Mouse (Mus musculus) hindbrain, embryonic 14.5 days (tissue): ENCODE measurements around the gene Lpar2. TPM values are rescaled to one million over a fixed set of nuclear protein-coding genes. Genes with fewer than 3 reads are reported as not detected.
A peak's percentile ranks its signal among the peaks of the same experiment; 100 is the strongest.

Experiments
- ATAC-seq: fragments of 200-750 bp; cut with Nextera tagmentation; 2 replicates; pipeline ENCODE4 v1.8.0; 2017; ENCODE audit warnings: moderate number of reproducible peaks, mild to moderate bottlenecking, moderate TSS enrichment, moderate library complexity; ENCODE audit not compliant: low FRiP score
- DNase-seq: peaks from one replicate; pipeline ENCODE4 v3.0.0-alpha.2; 2015; ENCODE audit warnings: low spot score
- H3K27ac ChIP-seq: fragments of 300-500 bp; sonication (generic); 2 replicates; pipeline ENCODE4 v1.5.1; 2014; ENCODE audit warnings: mild to moderate bottlenecking, moderate library complexity
- H3K27me3 ChIP-seq: fragments of 300-500 bp; sonication (generic); 2 replicates; pipeline ENCODE4 v1.6.1; 2014; ENCODE audit warnings: mild to moderate bottlenecking, low read length, mixed read lengths; ENCODE audit not compliant: control insufficient read depth, insufficient read depth
- H3K36me3 ChIP-seq: fragments of 300-500 bp; sonication (generic); replicated peaks from 2 replicates; pipeline ENCODE4 v1.6.1; 2014; ENCODE audit not compliant: control insufficient read depth, insufficient read depth
- H3K4me1 ChIP-seq: fragments of 300-500 bp; sonication (generic); replicated peaks from 2 replicates; pipeline ENCODE4 v1.6.1; 2014; ENCODE audit warnings: antibody characterized with exemption, low read length, mixed read lengths; ENCODE audit not compliant: control insufficient read depth, insufficient read depth
- H3K4me2 ChIP-seq: fragments of 300-500 bp; sonication (generic); replicated peaks from 2 replicates; pipeline ENCODE4 v1.6.1; 2014; ENCODE audit warnings: mild to moderate bottlenecking, moderate library complexity
- H3K4me3 ChIP-seq: fragments of 300-500 bp; sonication (generic); replicated peaks from 2 replicates; pipeline ENCODE4 v1.5.1; 2014; ENCODE audit warnings: mild to moderate bottlenecking, low read length
- H3K9ac ChIP-seq: fragments of 300-500 bp; sonication (generic); 2 replicates; pipeline ENCODE4 v1.6.1; 2014
- H3K9me3 ChIP-seq: fragments of 300-500 bp; sonication (generic); 2 replicates; pipeline ENCODE4 v1.6.1; 2016; ENCODE audit warnings: low read length; ENCODE audit not compliant: control insufficient read depth
- WGBS: fragments of 180-500 bp; shearing (Covaris S2); extraction: QIAGEN DNeasy Blood & Tissue Kit; methylation state at CpG from one replicate; pipeline ENCODE4 v1.1.7; 2014; 5-methylcytosine and 5-hydroxymethylcytosine counted together
- polyA plus RNA-seq: library from polyadenylated mRNA; unstranded; fragments of >200 nt; fragmentation: Nextera tagmentation; extraction: Ambion mirVana; gene quantifications from 2 replicates; pipeline ENCODE4 v1.2.1, GENCODE M21; 2014

Lpar2 gene
- 0.99 and 1.6 TPM in 2 replicates for polyA plus RNA-seq

GRCm38 (mm10) chr8:69822386-69823191 lies at the start of gene Lpar2:
Gene Lpar2, plus strand, starts transcription at chr8:69822429.
- DNase-seq (peak; percentile 69), ATAC-seq (peak; percentile 74)
- WGBS = 1% methylated on average over 31 of the region's 35 CpGs
- Histone ChIP-seq H3K4me2 (peak within 1 kb of the TSS; percentile 70), H3K27ac (peak within 1 kb of the TSS; percentile 74), H3K9ac (peak within 1 kb of the TSS; percentile 78), H3K36me3 (peaks cover 45% of the 10 kb centered on the region), H3K9me3 (no peaks in the 10 kb centered on the region), H3K4me3 (peak within 1 kb of the TSS; percentile 58), H3K4me1 (peaks cover 30% of the 10 kb centered on the region), H3K27me3 (no peaks in the 10 kb centered on the region)

GRCm38 (mm10) chr8:69774503-69775148 lies 47.6 kb upstream of the Lpar2 start, which contains the start of gene Gm20422:
Gene Gm20422, minus strand, starts transcription at chr8:69774886.
- H3K27me3 ChIP-seq = no peaks in the 10 kb centered on the region
- under 1% methylated on average over 41 of the region's 41 CpGs for WGBS
- peaks cover 21% of the 10 kb centered on the region for H3K4me1 ChIP-seq
- H3K27ac ChIP-seq = peak within 1 kb of the TSS; percentile 99
- H3K4me2 ChIP-seq = peak within 1 kb of the TSS; percentile 79
- peak within 1 kb of the TSS; percentile 71 for H3K4me3 ChIP-seq
- ATAC-seq (peak; percentile 99), DNase-seq (peak; percentile 95)
- peak within 1 kb of the TSS; percentile 80 for H3K9ac ChIP-seq
- no peaks in the 10 kb centered on the region for H3K36me3 ChIP-seq
- no peaks in the 10 kb centered on the region for H3K9me3 ChIP-seq

- DNase-seq (no peak), ATAC-seq (no peak; the same call in 1 of the 2 replicates)
- 59% methylated on average over 2 of the region's 2 CpGs for WGBS
- Histone ChIP-seq H3K4me1 (peaks cover 21% of the 10 kb centered on the region), H3K9me3 (no peaks in the 10 kb centered on the region), H3K27me3 (no peaks in the 10 kb centered on the region), H3K27ac (peak overlapping the region; percentile 99; the same call in 1 of the 2 replicates), H3K36me3 (no peaks in the 10 kb centered on the region), H3K4me3 (peak overlapping the region; percentile 71; the same call in 1 of the 2 replicates), H3K9ac (no peak overlapping the region), H3K4me2 (peak overlapping the region; percentile 28)
Observed at GRCm38 (mm10) chr8:69775149-69775534, 47.1 kb upstream of the Lpar2 start.

GRCm38 (mm10) chr8:69777111-69777510 lies 45.1 kb upstream of the Lpar2 start:
- Histone ChIP-seq H3K4me1 (peaks cover 20% of the 10 kb centered on the region), H3K27ac (no peak overlapping the region), H3K4me3 (no peak overlapping the region), H3K9ac (no peak overlapping the region), H3K27me3 (no peaks in the 10 kb centered on the region), H3K9me3 (no peaks in the 10 kb centered on the region), H3K36me3 (no peaks in the 10 kb centered on the region), H3K4me2 (no peak overlapping the region)
- DNase-seq (no peak), ATAC-seq (no peak)
- WGBS = 57% methylated on average over 12 of the region's 12 CpGs

GRCm38 (mm10) chr8:69789105-69789504 lies 33.1 kb upstream of the Lpar2 start:
- Histone ChIP-seq H3K9ac (no peak overlapping the region), H3K27ac (no peak overlapping the region), H3K4me1 (peaks cover 16% of the 10 kb centered on the region), H3K4me3 (no peak overlapping the region), H3K4me2 (no peak overlapping the region), H3K27me3 (no peaks in the 10 kb centered on the region), H3K9me3 (no peaks in the 10 kb centered on the region), H3K36me3 (peaks cover 8% of the 10 kb centered on the region; the same call in 1 of the 2 replicates)
- ATAC-seq (no peak), DNase-seq (no peak)
- WGBS = 89% methylated on average over 5 of the region's 5 CpGs

GRCm38 (mm10) chr8:69789731-69790130 lies 32.5 kb upstream of the Lpar2 start:
- no peak for ATAC-seq
- 75% methylated on average over 5 of the region's 5 CpGs for whole genome bisulfite sequencing
- no peaks in the 10 kb centered on the region for H3K27me3 ChIP-seq
- H3K9ac ChIP-seq = no peak overlapping the region
- no peaks in the 10 kb centered on the region for H3K9me3 ChIP-seq
- no peak overlapping the region for H3K27ac ChIP-seq
- peak overlapping the region; percentile 97; the same call in 1 of the 2 replicates for H3K4me3 ChIP-seq
- peaks cover 14% of the 10 kb centered on the region for H3K36me3 ChIP-seq
- H3K4me2 ChIP-seq = peak overlapping the region; percentile 61; the same call in 1 of the 2 replicates
- H3K4me1 ChIP-seq = peaks cover 16% of the 10 kb centered on the region
- DNase-seq = no peak

GRCm38 (mm10) chr8:69790364-69790763 lies 31.9 kb upstream of the Lpar2 start:
- Histone ChIP-seq H3K4me3 (peak overlapping the region; percentile 97), H3K27ac (peak overlapping the region; percentile 86)
- WGBS = 37% methylated on average over 11 of the region's 11 CpGs

GRCm38 (mm10) chr8:69790773-69791367 lies 31.4 kb upstream of the Lpar2 start, which contains the start of the genes Atp13a1 and Zfp866:
Gene Atp13a1, plus strand, starts transcription at chr8:69791163.
Gene Zfp866, minus strand, starts transcription at chr8:69791178.
- WGBS = under 1% methylated on average over 38 of the region's 38 CpGs
- ATAC-seq (peak; percentile 96), DNase-seq (peak; percentile 91)
- H3K36me3 ChIP-seq = peaks cover 26% of the 10 kb centered on the region
- H3K9me3 ChIP-seq = no peaks in the 10 kb centered on the region
- no peaks in the 10 kb centered on the region for H3K27me3 ChIP-seq
- H3K9ac ChIP-seq = peak within 1 kb of the TSS; percentile 98
- peak within 1 kb of the TSS; percentile 86 for H3K27ac ChIP-seq
- peak within 1 kb of the TSS; percentile 97 for H3K4me3 ChIP-seq
- peak within 1 kb of the TSS; percentile 61 for H3K4me2 ChIP-seq
- H3K4me1 ChIP-seq = peaks cover 16% of the 10 kb centered on the region

More at GRCm38 (mm10) chr8:69790364-69790763, 31.9 kb upstream of the Lpar2 start:
- DNase-seq (no peak), ATAC-seq (no peak)
- Histone ChIP-seq H3K4me2 (peak overlapping the region; percentile 61), H3K4me1 (peaks cover 16% of the 10 kb centered on the region), H3K27me3 (no peaks in the 10 kb centered on the region), H3K9ac (peak overlapping the region; percentile 98), H3K36me3 (peaks cover 21% of the 10 kb centered on the region), H3K9me3 (no peaks in the 10 kb centered on the region)
